Mouse (Mus musculus): ENCODE measurements around the gene Sept4. TPM values are rescaled to one million over a fixed set of nuclear protein-coding genes. Genes with fewer than 3 reads are reported as not detected.
A peak's percentile ranks its signal among the peaks of the same experiment; 100 is the strongest.

The Sept4 gene
- polyA plus RNA-seq (2012) = 0.08 and 0.09 TPM in 2 replicates

DNA sequence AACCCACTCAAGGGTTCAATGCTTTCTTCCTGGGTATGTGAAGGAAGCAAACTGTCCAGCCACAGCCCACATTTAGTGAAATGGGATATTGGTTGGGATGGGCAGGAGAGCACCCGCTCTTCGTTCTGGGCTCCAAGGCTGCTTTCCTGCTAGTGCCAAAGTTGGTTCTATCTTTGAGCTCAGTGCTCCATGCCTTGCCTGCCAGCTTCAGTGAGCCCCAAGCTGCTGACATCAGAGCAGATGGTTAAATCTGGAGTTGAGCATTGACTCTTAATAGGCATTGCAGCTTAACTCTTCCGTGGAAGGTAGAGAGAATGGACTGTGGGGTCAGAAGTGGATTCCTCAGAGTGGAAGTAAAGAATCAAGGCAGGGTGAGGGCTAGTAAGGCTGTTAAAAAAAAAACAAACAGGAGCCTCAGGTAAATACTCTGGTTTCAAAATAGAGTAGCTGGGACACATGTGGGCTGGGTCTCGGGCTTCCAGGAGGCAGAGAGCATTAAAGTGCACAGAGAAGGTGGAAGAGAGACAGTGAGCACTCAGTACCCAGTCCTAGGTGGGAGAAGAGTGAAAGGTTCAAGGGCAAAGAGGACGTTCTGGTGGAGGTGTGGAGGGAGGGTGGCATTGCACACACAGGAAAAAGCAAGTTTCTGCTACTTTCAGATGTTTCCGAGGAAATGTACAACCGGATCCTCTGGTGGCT, at the start of gene Sept4:
Sept4 (plus strand) TSS at position 649 of the 699 bp plus-strand sequence.
- Histone ChIP-seq H3K36me3 (ENCODE audit: control insufficient read depth) (no peaks in the 10 kb centered on the region), H3K4me1 (ENCODE audit: control insufficient read depth) (no peaks in the 10 kb centered on the region), H3K4me3 (replicated peaks) (no peak within 1 kb of the TSS), H3K27me3 (ENCODE audit: control insufficient read depth) (peaks cover 6% of the 10 kb centered on the region), H3K9me3 (ENCODE audit: control insufficient read depth, low read length) (no peaks in the 10 kb centered on the region)
- TF ChIP-seq TAL1 (IDR thresholded peaks at IDR 0.05; ENCODE audit: low read length) (no peak), GATA1 (IDR thresholded peaks at IDR 0.05; ENCODE audit: low read length) (no peak)

DNA sequence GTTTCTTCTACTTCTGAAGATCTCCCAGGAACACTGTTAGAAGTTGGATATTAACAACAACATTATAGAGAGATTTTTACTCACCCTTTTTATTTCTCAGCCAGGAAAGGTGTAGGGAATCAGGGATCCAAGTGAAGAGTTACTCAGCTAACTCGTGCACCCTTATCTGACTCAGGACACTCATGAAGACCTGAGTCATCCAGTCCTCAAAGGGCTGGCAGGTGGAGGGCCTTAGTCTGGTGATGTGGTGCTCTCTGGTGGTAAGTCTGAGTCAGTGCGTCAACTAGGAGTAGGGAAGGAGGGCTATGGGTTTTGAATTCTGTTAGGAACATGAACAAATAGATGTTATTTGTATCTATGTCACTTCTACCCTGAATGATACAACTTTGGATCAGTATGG, 49.4 kb upstream of the Sept4 start:
- Histone ChIP-seq H3K4me3 (replicated peaks) (no peak overlapping the region), H3K4me1 (ENCODE audit: control insufficient read depth) (peaks cover 15% of the 10 kb centered on the region), H3K27me3 (ENCODE audit: control insufficient read depth) (no peaks in the 10 kb centered on the region), H3K36me3 (ENCODE audit: control insufficient read depth) (no peaks in the 10 kb centered on the region), H3K9me3 (ENCODE audit: control insufficient read depth, low read length) (no peaks in the 10 kb centered on the region)
- TF ChIP-seq GATA1 (IDR thresholded peaks at IDR 0.05; ENCODE audit: low read length) (peak; percentile 41; the same call in 1 of the 2 replicates), TAL1 (IDR thresholded peaks at IDR 0.05; ENCODE audit: low read length) (no peak)

DNA sequence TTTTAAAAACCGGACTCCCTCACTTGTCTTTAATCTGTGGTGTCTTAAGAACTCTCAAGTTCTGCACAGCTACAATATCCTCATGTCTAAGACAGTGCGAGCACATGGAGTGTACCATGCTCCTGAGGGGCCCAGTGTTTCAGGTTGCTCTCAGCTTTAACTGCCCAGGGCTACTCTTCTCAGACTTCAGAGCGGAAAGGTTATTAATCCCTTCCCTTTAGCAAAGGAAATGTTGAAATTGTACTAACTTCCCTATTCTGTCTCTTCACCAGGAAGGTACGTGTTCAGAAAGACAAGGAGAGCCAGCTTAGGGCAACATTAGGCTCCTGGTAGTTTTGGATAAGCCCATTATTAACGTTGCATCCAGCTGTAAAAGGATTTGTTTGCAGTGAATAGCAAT, 45.2 kb upstream of the Sept4 start:
- no peak for TF ChIP-seq GATA1 (IDR thresholded peaks at IDR 0.05; ENCODE audit: low read length)
- TF ChIP-seq TAL1 (IDR thresholded peaks at IDR 0.05; ENCODE audit: low read length) = no peak
- Histone ChIP-seq H3K36me3 (ENCODE audit: control insufficient read depth) (no peaks in the 10 kb centered on the region), H3K9me3 (ENCODE audit: control insufficient read depth, low read length) (no peaks in the 10 kb centered on the region), H3K4me3 (replicated peaks) (no peak overlapping the region), H3K27me3 (ENCODE audit: control insufficient read depth) (no peaks in the 10 kb centered on the region), H3K4me1 (ENCODE audit: control insufficient read depth) (peaks cover 15% of the 10 kb centered on the region)

DNA sequence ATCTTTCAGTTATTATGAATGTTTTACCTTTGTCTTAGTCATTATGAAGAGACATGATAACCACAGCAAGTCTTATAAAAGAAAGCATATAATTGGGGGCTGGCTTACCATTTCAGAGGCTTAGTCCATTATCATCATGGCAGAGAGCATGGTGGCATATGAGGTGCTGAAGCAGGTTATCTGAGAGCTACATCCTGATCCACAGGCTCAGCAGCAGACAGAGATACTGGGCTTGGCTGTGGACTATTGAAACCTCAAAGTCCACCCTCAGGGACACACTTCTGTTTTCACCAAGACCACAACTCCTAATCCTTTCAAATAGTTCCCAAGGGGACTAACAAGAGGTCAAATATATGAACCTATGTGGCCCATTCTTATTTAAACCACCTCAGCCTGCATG, 44.7 kb upstream of the Sept4 start:
- no peak for TF ChIP-seq GATA1 (IDR thresholded peaks at IDR 0.05; ENCODE audit: low read length)
- no peak for TF ChIP-seq TAL1 (IDR thresholded peaks at IDR 0.05; ENCODE audit: low read length)
- H3K9me3 ChIP-seq (ENCODE audit: control insufficient read depth, low read length) = no peaks in the 10 kb centered on the region
- no peaks in the 10 kb centered on the region for H3K27me3 ChIP-seq (ENCODE audit: control insufficient read depth)
- no peaks in the 10 kb centered on the region for H3K36me3 ChIP-seq (ENCODE audit: control insufficient read depth)
- H3K4me3 ChIP-seq (replicated peaks) = no peak overlapping the region
- H3K4me1 ChIP-seq (ENCODE audit: control insufficient read depth) = peaks cover 12% of the 10 kb centered on the region

DNA sequence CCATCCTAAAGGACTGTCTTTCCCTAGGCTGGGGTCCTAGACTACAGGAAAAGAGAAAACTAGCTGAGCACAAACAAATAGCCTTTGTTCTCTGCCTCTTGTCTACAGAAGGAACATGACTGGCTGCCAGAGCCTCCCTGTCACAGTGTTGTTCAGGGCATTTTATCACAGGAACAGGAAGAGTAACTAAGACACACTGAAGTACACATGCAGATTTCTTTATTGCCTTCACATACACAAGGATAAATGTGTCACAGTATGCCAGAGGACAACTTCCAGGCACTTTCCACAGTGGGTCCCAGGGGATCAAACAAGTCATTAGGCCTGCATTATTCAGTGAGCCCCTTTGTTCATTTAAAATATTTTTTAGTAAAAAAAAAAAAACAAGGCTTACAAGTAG, 43.9 kb upstream of the Sept4 start:
- H3K4me1 ChIP-seq (ENCODE audit: control insufficient read depth) = peaks cover 7% of the 10 kb centered on the region
- H3K9me3 ChIP-seq (ENCODE audit: control insufficient read depth, low read length) = no peaks in the 10 kb centered on the region
- H3K27me3 ChIP-seq (ENCODE audit: control insufficient read depth) = no peaks in the 10 kb centered on the region
- no peak for TF ChIP-seq GATA1 (IDR thresholded peaks at IDR 0.05; ENCODE audit: low read length)
- no peak for TF ChIP-seq TAL1 (IDR thresholded peaks at IDR 0.05; ENCODE audit: low read length)
- H3K4me3 ChIP-seq (replicated peaks) = no peak overlapping the region
- H3K36me3 ChIP-seq (ENCODE audit: control insufficient read depth) = no peaks in the 10 kb centered on the region

DNA sequence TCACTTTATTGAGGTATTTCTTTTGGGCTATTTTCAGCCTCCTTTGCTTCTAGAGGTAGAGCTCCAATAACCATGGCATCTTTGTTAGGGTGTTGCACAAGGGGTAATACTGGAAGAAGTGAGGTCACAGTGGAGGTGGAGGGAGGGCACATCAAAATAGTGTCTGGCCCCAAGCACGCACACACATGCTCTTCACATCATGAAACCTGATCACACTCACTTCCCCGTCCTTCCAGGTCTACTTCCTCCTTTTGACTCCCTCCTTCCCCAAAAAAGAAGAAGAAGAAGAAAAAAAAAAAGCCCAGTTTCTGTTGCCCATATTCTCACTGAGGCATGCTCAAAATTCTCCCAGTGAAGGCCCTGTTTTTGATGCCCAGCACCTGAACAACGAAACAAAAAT, 41.3 kb upstream of the Sept4 start:
- no peak for TF ChIP-seq GATA1 (IDR thresholded peaks at IDR 0.05; ENCODE audit: low read length)
- no peak for TF ChIP-seq TAL1 (IDR thresholded peaks at IDR 0.05; ENCODE audit: low read length)
- no peaks in the 10 kb centered on the region for H3K9me3 ChIP-seq (ENCODE audit: control insufficient read depth, low read length)
- no peaks in the 10 kb centered on the region for H3K27me3 ChIP-seq (ENCODE audit: control insufficient read depth)
- no peak overlapping the region for H3K4me3 ChIP-seq (replicated peaks)
- peaks cover 7% of the 10 kb centered on the region for H3K4me1 ChIP-seq (ENCODE audit: control insufficient read depth)
- no peaks in the 10 kb centered on the region for H3K36me3 ChIP-seq (ENCODE audit: control insufficient read depth)

DNA sequence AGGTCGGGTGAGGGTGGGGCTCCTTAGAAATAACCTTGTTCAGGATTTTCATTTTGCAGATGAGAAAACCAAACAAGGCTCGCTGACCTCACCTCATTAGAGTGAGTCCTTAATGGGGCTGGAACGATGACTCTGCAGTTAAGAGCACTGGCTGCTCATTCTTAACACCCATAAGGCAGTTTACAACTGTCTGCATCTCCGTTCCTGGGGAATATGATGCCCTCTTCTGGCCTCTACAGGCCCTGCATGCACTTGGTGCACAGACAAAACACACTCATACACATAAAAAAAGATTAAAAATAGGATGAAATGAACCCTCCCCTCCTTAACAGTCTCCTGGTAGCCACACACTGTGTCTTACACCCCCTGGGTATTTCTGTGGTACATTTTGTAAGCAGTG, 40.7 kb upstream of the Sept4 start:
- Histone ChIP-seq H3K36me3 (ENCODE audit: control insufficient read depth) (no peaks in the 10 kb centered on the region), H3K4me3 (replicated peaks) (no peak overlapping the region), H3K27me3 (ENCODE audit: control insufficient read depth) (no peaks in the 10 kb centered on the region), H3K9me3 (ENCODE audit: control insufficient read depth, low read length) (no peaks in the 10 kb centered on the region), H3K4me1 (ENCODE audit: control insufficient read depth) (peaks cover 7% of the 10 kb centered on the region)
- no peak for TF ChIP-seq TAL1 (IDR thresholded peaks at IDR 0.05; ENCODE audit: low read length)
- TF ChIP-seq GATA1 (IDR thresholded peaks at IDR 0.05; ENCODE audit: low read length) = no peak

DNA sequence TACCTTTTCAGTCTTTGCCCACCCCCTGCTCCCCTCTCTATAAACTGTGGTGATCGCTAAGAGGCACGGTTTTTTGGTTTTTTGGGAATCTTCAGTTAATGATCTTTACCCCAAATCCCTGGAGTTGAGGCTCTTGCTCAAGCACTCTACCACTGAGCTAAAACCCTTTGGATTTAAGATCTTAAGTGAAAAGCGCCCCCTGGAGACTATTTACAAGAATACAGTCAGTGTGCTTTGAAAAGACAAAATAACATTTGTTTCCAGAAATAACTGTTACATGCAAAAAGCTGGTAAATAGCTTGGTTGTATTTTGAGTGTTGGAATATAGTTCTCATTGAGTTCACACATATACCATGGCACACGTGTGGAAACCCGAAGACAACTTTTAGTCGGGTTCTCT, 37.0 kb upstream of the Sept4 start:
- H3K4me3 ChIP-seq (replicated peaks) = no peak overlapping the region
- TF ChIP-seq TAL1 (IDR thresholded peaks at IDR 0.05; ENCODE audit: low read length) = no peak
- no peak for TF ChIP-seq GATA1 (IDR thresholded peaks at IDR 0.05; ENCODE audit: low read length)
- no peaks in the 10 kb centered on the region for H3K4me1 ChIP-seq (ENCODE audit: control insufficient read depth)
- no peaks in the 10 kb centered on the region for H3K9me3 ChIP-seq (ENCODE audit: control insufficient read depth, low read length)
- no peaks in the 10 kb centered on the region for H3K36me3 ChIP-seq (ENCODE audit: control insufficient read depth)
- no peaks in the 10 kb centered on the region for H3K27me3 ChIP-seq (ENCODE audit: control insufficient read depth)

DNA sequence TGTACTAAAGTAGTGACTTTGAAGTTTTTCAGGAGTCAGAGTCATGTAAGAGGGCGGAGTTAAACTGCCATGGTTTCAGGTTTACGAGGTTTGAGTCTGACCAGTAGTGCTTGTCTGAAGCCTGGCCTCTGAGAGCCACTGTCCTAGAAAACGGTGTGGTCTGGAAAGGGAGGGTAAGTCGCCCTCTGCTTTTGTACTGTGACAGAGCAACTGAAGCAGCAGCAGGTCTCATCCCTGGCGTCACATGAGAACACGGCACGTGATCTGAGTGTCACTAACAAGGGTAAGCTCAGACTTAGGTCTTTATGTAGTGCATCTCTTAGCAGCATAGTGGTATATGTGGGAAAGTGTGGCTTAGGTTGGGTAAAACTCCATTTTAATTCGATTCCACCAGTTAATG, 26.4 kb upstream of the Sept4 start:
- Histone ChIP-seq H3K36me3 (ENCODE audit: control insufficient read depth) (no peaks in the 10 kb centered on the region), H3K9me3 (ENCODE audit: control insufficient read depth, low read length) (no peaks in the 10 kb centered on the region), H3K27me3 (ENCODE audit: control insufficient read depth) (no peaks in the 10 kb centered on the region), H3K4me3 (replicated peaks) (no peak overlapping the region), H3K4me1 (ENCODE audit: control insufficient read depth) (0 out of 2 replicates have a peak, but pooled peaks cover 1% of the 10 kb centered on the region)
- TF ChIP-seq TAL1 (IDR thresholded peaks at IDR 0.05; ENCODE audit: low read length) (no peak), GATA1 (IDR thresholded peaks at IDR 0.05; ENCODE audit: low read length) (no peak)

DNA sequence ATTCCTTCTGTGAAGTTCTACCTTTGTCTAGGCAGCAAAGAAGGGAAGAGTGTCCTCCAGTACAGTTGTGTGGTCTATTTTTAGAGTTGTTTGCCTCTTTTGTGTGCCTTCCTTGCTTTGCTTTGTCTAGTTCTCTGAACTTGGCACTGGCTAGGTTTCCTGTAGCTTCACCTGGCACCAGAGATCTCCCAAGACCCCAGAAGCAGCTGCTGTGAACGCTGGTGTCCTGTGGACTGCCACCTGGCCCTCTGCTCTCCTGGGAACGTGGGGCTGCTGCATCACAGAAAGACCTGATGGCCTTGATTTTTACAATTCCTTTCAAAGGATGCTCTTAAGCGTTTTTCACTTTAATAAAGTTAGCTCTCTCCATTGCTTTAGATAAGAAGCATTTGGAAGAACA, 25.8 kb upstream of the Sept4 start:
- Histone ChIP-seq H3K36me3 (ENCODE audit: control insufficient read depth) (no peaks in the 10 kb centered on the region), H3K4me1 (ENCODE audit: control insufficient read depth) (0 out of 2 replicates have a peak, but pooled peaks cover 1% of the 10 kb centered on the region), H3K9me3 (ENCODE audit: control insufficient read depth, low read length) (no peaks in the 10 kb centered on the region), H3K4me3 (replicated peaks) (no peak overlapping the region), H3K27me3 (ENCODE audit: control insufficient read depth) (no peaks in the 10 kb centered on the region)
- no peak for TF ChIP-seq TAL1 (IDR thresholded peaks at IDR 0.05; ENCODE audit: low read length)
- TF ChIP-seq GATA1 (IDR thresholded peaks at IDR 0.05; ENCODE audit: low read length) = no peak

Measured in erythroblast, embryonic 14.5 days (primary cell).